Mouse (Mus musculus): Measurements from ENCODE around the gene Xpr1. TPM values are rescaled to one million over a fixed set of nuclear protein-coding genes. Genes with fewer than 3 reads are reported as not detected.

The Xpr1 gene
- polyA plus RNA-seq, 1 experiment from 2014 or later: 7.5 TPM

DNA sequence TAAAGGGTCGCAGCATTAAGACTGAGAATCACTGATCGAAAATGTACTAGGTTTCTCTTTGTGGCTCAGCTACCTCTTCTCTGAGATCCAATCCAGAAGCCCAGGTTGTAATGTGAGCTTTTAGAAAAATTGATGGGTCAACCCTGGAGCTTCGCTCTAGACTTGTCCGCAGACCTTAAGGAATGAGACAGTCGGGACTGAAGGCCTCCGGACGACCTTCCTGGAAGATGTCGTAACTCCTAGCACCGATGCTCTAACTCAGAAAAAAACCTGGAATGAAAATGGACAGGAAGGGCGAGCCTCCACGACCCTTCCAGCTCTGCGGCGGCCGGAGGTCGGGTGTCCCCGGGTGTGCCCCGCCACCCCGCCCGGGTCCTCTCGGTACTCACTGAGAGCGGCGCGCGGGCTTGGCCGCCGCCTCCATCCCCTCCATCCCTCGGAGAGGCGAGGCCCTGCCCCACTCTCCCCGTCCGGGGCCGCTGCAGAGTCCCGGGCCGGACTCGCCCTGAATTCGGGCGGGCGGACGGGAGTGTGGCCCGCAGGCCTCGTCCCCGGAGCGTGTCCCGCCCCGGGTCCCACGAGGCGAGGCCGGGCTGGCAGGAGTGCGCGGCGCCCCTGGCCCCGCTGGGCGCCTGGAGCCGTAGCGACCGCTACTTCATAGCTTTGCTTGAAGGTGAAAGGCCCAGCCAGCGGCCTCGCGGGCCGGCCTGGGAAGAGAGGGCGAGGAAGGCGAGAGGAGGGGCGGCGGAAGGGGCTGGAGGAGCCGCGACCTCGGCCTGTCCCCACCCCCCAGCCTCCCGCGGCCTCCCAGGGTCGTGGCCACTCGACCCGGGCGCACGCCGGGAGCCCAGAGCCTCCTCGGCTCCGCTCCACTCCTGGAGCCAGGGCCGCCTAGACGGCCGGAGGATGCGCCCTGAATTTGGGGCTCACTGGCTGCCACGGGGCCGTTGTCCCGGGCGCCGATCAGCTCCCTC, 173.1 kb downstream of the Xpr1 start, which contains the start of gene BC034090:
BC034090 (minus strand) TSS at position 648 of the 974 bp plus-strand sequence.
- 2% methylated on average over 83 of the region's 85 CpGs for WGBS
- Histone ChIP-seq H3K36me3 (peaks cover 15% of the 10 kb centered on the region), H3K27ac (peak within 1 kb of the TSS; percentile 88), H3K9me3 (no peaks in the 10 kb centered on the region), H3K9ac (peak within 1 kb of the TSS; percentile 82), H3K4me1 (peaks cover 28% of the 10 kb centered on the region), H3K27me3 (no peaks in the 10 kb centered on the region), H3K4me3 (peak within 1 kb of the TSS; percentile 67), H3K4me2 (peak within 1 kb of the TSS; percentile 82)
- peak; percentile 64 for ATAC-seq (ENCODE audit: insufficient number of reproducible peaks, low FRiP score, low TSS enrichment, low read depth)

DNA sequence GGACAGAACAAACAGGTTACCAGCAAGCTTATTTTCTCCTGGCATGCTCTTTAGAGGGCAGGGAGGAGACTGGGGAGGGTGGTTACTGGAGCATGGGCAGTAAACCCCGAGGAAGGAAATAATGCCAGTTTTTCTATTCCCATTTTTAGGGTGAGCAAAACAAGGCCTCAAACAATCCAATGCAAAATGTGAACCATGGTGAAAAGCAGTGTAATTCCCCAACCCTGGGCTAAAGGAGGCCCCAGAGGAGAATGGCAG, 174.8 kb downstream of the Xpr1 start:
- 72% methylated on average over 1 of the region's 1 CpGs for whole genome bisulfite sequencing
- H3K9me3 ChIP-seq: no peaks in the 10 kb centered on the region

DNA sequence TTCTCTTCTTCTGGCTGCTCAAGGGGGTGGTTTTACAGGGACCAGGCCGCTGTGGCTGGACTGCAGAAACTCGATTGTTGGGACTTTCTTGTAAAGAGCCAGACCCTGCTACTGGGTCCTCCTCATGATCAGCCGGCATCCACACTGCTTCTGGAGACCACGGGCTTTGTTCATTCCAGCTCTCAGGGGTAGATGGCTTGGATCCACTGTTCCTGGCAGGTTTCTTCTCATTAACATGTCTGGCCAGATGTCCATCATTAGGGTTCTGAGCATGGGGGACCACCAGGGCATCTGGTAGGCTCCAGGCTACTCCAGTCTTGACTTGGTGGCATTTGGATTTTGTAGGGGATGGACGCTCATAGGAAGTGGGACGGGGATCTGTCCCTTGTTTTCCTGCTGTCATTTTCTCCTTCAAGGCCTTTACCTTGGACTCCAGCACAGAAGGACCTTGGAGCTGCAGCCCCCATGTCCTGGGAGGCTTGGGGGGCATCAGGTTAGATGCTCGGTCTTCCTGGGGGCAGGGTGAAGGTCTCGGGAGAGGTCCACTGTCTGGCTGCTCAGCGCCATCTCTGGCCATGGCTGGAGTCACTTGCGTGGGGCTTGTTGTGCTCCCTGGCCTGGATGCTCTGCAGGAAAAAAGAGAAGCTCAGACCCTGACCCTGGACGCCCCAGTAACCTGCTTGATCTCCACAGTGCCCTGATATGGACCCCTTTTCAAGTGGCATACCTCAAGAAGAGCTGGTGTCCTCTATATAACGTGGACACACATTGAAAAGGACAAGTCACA, 175.3 kb downstream of the Xpr1 start:
- ATAC-seq (ENCODE audit: insufficient number of reproducible peaks, low FRiP score, low TSS enrichment, low read depth): no peak
- H3K27ac ChIP-seq: no peak overlapping the region
- H3K36me3 ChIP-seq: peaks cover 15% of the 10 kb centered on the region
- no peak overlapping the region for H3K9ac ChIP-seq
- 77% methylated on average over 12 of the region's 12 CpGs for WGBS
- no peaks in the 10 kb centered on the region for H3K9me3 ChIP-seq
- H3K27me3 ChIP-seq: no peaks in the 10 kb centered on the region
- peaks cover 41% of the 10 kb centered on the region for H3K4me1 ChIP-seq
- no peak overlapping the region for H3K4me2 ChIP-seq
- no peak overlapping the region for H3K4me3 ChIP-seq

More for the DNA sequence above, 174.8 kb downstream of the Xpr1 start:
- no peak overlapping the region for H3K9ac ChIP-seq
- H3K4me2 ChIP-seq: no peak overlapping the region
- no peaks in the 10 kb centered on the region for H3K27me3 ChIP-seq
- peaks cover 15% of the 10 kb centered on the region for H3K36me3 ChIP-seq
- H3K27ac ChIP-seq: no peak overlapping the region
- peaks cover 36% of the 10 kb centered on the region for H3K4me1 ChIP-seq
- no peak overlapping the region for H3K4me3 ChIP-seq
- ATAC-seq (ENCODE audit: insufficient number of reproducible peaks, low FRiP score, low TSS enrichment, low read depth): no peak

DNA sequence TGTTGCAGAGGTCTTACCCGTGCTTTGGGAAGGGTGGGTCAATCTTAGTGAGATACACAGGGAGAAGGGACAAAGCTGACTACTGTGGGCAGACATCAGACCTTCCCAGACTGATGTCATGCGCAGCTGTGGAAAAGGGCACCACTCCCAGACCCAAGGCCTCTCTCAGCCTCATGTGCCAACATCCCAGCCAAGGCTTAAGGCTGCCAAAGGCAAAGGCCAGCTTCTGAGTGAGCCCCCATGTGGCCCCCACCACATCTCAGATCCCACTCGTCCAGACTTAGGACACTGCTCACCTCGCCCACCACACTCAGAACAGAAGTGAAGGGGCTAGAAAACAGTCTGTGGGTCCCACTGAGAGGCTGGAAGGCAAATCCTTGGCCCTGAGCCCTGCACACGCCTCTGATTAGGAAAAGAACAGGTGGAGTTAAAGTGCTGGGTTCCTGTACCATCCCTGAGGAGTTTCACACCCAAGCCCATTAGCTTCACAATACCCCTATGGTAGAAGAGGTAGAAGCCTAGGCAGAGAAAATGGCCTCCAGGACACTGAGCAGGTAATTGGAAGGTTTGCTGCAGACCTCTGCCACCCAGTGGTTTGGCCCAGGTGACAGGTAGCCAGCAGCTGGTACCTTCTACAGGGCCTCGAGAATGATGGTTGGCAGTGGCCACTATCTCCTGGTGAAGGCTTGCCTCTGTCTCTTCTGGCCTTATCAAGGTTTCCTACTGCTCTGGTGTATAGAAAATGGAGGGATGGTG, 177.1 kb downstream of the Xpr1 start:
- Histone ChIP-seq H3K27me3 (no peaks in the 10 kb centered on the region), H3K4me1 (peaks cover 46% of the 10 kb centered on the region), H3K9me3 (no peaks in the 10 kb centered on the region), H3K27ac (no peak overlapping the region), H3K4me2 (no peak overlapping the region), H3K4me3 (no peak overlapping the region), H3K9ac (no peak overlapping the region), H3K36me3 (peaks cover 22% of the 10 kb centered on the region)
- WGBS: 69% methylated on average over 6 of the region's 6 CpGs
- ATAC-seq (ENCODE audit: insufficient number of reproducible peaks, low FRiP score, low TSS enrichment, low read depth): no peak

- H3K36me3 ChIP-seq: peaks cover 22% of the 10 kb centered on the region
- H3K4me2 ChIP-seq: no peak overlapping the region
- H3K9me3 ChIP-seq: no peaks in the 10 kb centered on the region
- H3K4me1 ChIP-seq: peaks cover 52% of the 10 kb centered on the region
- H3K9ac ChIP-seq: no peak overlapping the region
- H3K27ac ChIP-seq: no peak overlapping the region; the same call in 1 of the 2 replicates
- no peak overlapping the region for H3K4me3 ChIP-seq
- 58% methylated on average over 4 of the region's 4 CpGs for WGBS
- H3K27me3 ChIP-seq: no peaks in the 10 kb centered on the region
- ATAC-seq (ENCODE audit: insufficient number of reproducible peaks, low FRiP score, low TSS enrichment, low read depth): no peak
These were observed 178.0 kb downstream of the Xpr1 start for GRCm38 (mm10) chr1:155239169-155239568.

DNA sequence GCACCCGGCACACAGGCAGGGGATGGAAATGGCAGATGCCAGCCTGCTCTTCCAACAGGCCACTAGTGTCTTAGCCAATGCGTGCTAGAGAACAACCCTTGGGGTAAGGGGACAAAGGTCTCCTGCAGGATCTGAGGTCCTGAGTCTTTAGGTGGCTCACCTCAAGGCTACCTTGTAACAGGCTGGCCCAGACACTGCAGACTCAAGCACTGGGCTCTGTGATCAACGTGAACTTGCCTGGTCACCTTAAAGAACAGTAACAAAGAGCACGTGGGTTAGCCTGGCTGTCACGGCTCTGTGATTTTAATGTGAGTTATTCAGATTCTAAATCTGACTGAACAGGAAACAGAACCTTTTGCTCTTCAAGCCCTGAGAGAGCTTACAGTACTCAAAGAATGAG, 179.1 kb downstream of the Xpr1 start:
- Histone ChIP-seq H3K4me1 (peaks cover 62% of the 10 kb centered on the region), H3K27ac (no peak overlapping the region), H3K9me3 (no peaks in the 10 kb centered on the region), H3K4me3 (no peak overlapping the region), H3K9ac (no peak overlapping the region), H3K36me3 (peaks cover 22% of the 10 kb centered on the region), H3K4me2 (no peak overlapping the region), H3K27me3 (no peaks in the 10 kb centered on the region)
- WGBS: 77% methylated on average over 5 of the region's 5 CpGs
- ATAC-seq (ENCODE audit: insufficient number of reproducible peaks, low FRiP score, low TSS enrichment, low read depth): no peak

GRCm38 (mm10) chr1:155237390-155237789, 179.8 kb downstream of the Xpr1 start:
- Histone ChIP-seq H3K9me3 (no peaks in the 10 kb centered on the region), H3K4me1 (peaks cover 67% of the 10 kb centered on the region), H3K4me3 (no peak overlapping the region), H3K36me3 (peaks cover 22% of the 10 kb centered on the region), H3K27me3 (no peaks in the 10 kb centered on the region), H3K27ac (peak overlapping the region; percentile 47), H3K9ac (no peak overlapping the region), H3K4me2 (no peak overlapping the region)
- WGBS: 52% methylated on average over 11 of the region's 11 CpGs
- ATAC-seq (ENCODE audit: insufficient number of reproducible peaks, low FRiP score, low TSS enrichment, low read depth): no peak

GRCm38 (mm10) chr1:155236306-155237024, 180.8 kb downstream of the Xpr1 start:
- H3K27ac ChIP-seq: peak overlapping the region; percentile 47; the same call in 1 of the 2 replicates
- H3K4me3 ChIP-seq: no peak overlapping the region
- ATAC-seq (ENCODE audit: insufficient number of reproducible peaks, low FRiP score, low TSS enrichment, low read depth): no peak
- no peak overlapping the region for H3K9ac ChIP-seq
- no peaks in the 10 kb centered on the region for H3K9me3 ChIP-seq
- 62% methylated on average over 13 of the region's 13 CpGs for WGBS
- no peaks in the 10 kb centered on the region for H3K27me3 ChIP-seq
- H3K4me1 ChIP-seq: peaks cover 72% of the 10 kb centered on the region
- no peak overlapping the region for H3K4me2 ChIP-seq
- peaks cover 15% of the 10 kb centered on the region for H3K36me3 ChIP-seq

- Histone ChIP-seq H3K27me3 (no peaks in the 10 kb centered on the region), H3K27ac (no peak overlapping the region), H3K36me3 (peaks cover 7% of the 10 kb centered on the region; the same call in 1 of the 2 replicates), H3K4me3 (no peak overlapping the region), H3K9me3 (no peaks in the 10 kb centered on the region), H3K9ac (no peak overlapping the region), H3K4me1 (peaks cover 79% of the 10 kb centered on the region), H3K4me2 (no peak overlapping the region)
- 28% methylated on average over 2 of the region's 2 CpGs for WGBS
- no peak for ATAC-seq (ENCODE audit: insufficient number of reproducible peaks, low FRiP score, low TSS enrichment, low read depth)
These were observed 181.6 kb downstream of the Xpr1 start for GRCm38 (mm10) chr1:155235641-155236040.

GRCm38 (mm10) chr1:155233931-155234607, 183.1 kb downstream of the Xpr1 start:
- Histone ChIP-seq H3K27ac (peak overlapping the region; percentile 86), H3K9me3 (no peaks in the 10 kb centered on the region), H3K9ac (no peak overlapping the region), H3K4me1 (peaks cover 81% of the 10 kb centered on the region), H3K27me3 (no peaks in the 10 kb centered on the region), H3K36me3 (0 out of 2 replicates have a peak, but pooled peaks cover 6% of the 10 kb centered on the region), H3K4me2 (peak overlapping the region; percentile 26), H3K4me3 (no peak overlapping the region)
- peak; percentile 76 for ATAC-seq (ENCODE audit: insufficient number of reproducible peaks, low FRiP score, low TSS enrichment, low read depth)
- WGBS: 11% methylated on average over 14 of the region's 14 CpGs

All from limb, embryonic 15.5 days (tissue).